Mouse (Mus musculus): ENCODE measurements around the gene Ankrd34a. TPM values are rescaled to one million over a fixed set of nuclear protein-coding genes. Genes with fewer than 3 reads are reported as not detected.

Ankrd34a gene
- polyA plus RNA-seq, 1 experiment from 2014 or later: 6.8 TPM

DNA sequence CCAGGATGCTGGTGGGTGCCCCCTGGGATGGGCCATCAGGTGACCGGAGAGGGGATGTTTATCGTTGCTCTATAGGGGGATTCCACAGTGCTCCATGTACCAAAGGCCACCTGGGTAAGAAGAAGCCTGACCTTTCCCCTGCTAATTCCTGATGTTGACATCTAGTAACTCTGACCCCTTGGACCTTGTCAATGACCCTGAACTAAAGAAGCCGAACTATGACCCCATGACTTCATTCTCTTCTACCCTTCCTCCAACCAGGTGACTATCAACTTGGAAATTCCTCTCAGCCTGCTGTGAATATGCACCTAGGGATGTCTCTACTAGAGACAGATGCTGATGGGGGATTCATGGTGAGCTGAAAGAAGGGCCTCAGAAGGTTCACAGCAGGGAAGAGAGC lies 50.9 kb downstream of the Ankrd34a start:
- H3K27ac ChIP-seq: no peak overlapping the region
- WGBS: 73% methylated on average over 3 of the region's 3 CpGs
- no peaks in the 10 kb centered on the region for H3K9me3 ChIP-seq
- no peak for DNase-seq (ENCODE audit: low spot score)
- peaks cover 23% of the 10 kb centered on the region for H3K4me1 ChIP-seq
- no peaks in the 10 kb centered on the region for H3K27me3 ChIP-seq (ENCODE audit: insufficient read depth, poor library complexity, severe bottlenecking)
- peaks cover 19% of the 10 kb centered on the region for H3K36me3 ChIP-seq
- H3K4me3 ChIP-seq: no peak overlapping the region

Other genes starting within 250 kb of the Ankrd34a start
- 0.49 TPM in 1 of 2 replicates, not detected in the other for gene BC107364, start 144.3 kb upstream of the Ankrd34a start, polyA plus RNA-seq (2016; fragmentation: Nextera tagmentation; extraction: Ambion mirVana)
- 5.5 and 8.9 TPM in 2 replicates for gene Hfe2, start 71.5 kb upstream of the Ankrd34a start, polyA plus RNA-seq (2016; fragmentation: Nextera tagmentation; extraction: Ambion mirVana)
- 59.9 and 75.5 TPM in 2 replicates for gene Txnip, start 38.7 kb upstream of the Ankrd34a start, polyA plus RNA-seq (2016; fragmentation: Nextera tagmentation; extraction: Ambion mirVana)
- 0.88 and 2.8 TPM in 2 replicates for gene Gm16253, start 19.7 kb upstream of the Ankrd34a start, polyA plus RNA-seq (2016; fragmentation: Nextera tagmentation; extraction: Ambion mirVana)
- 37.1 and 37.2 TPM in 2 replicates for gene Polr3gl, start 2.5 kb upstream of the Ankrd34a start, polyA plus RNA-seq (2016; fragmentation: Nextera tagmentation; extraction: Ambion mirVana)
- gene Lix1l, start 4.5 kb downstream of the Ankrd34a start, polyA plus RNA-seq (2016; fragmentation: Nextera tagmentation; extraction: Ambion mirVana): 4.7 and 4.8 TPM in 2 replicates
- 112 and 150 TPM in 2 replicates for gene Rbm8a, start 33.3 kb downstream of the Ankrd34a start, polyA plus RNA-seq (2016; fragmentation: Nextera tagmentation; extraction: Ambion mirVana)
- gene Pex11b, start 38.7 kb downstream of the Ankrd34a start, polyA plus RNA-seq (2016; fragmentation: Nextera tagmentation; extraction: Ambion mirVana): 37.1 and 39.0 TPM in 2 replicates
- 0.10 and 0.26 TPM in 2 replicates for gene Gm42957, start 38.8 kb downstream of the Ankrd34a start, polyA plus RNA-seq (2016; fragmentation: Nextera tagmentation; extraction: Ambion mirVana)
- gene Itga10, start 48.9 kb downstream of the Ankrd34a start, polyA plus RNA-seq (2016; fragmentation: Nextera tagmentation; extraction: Ambion mirVana): 0.74 and 0.84 TPM in 2 replicates
- gene Ankrd35, start 73.5 kb downstream of the Ankrd34a start, polyA plus RNA-seq (2016; fragmentation: Nextera tagmentation; extraction: Ambion mirVana): 0.14 TPM in 2 replicates
- gene Pias3, start 99.7 kb downstream of the Ankrd34a start, polyA plus RNA-seq (2016; fragmentation: Nextera tagmentation; extraction: Ambion mirVana): 41.8 and 43.4 TPM in 2 replicates
- gene Nudt17, start 111.9 kb downstream of the Ankrd34a start, polyA plus RNA-seq (2016; fragmentation: Nextera tagmentation; extraction: Ambion mirVana): 7.1 and 8.5 TPM in 2 replicates
- 37.7 and 41.0 TPM in 2 replicates for gene Polr3c, start 131.0 kb downstream of the Ankrd34a start, polyA plus RNA-seq (2016; fragmentation: Nextera tagmentation; extraction: Ambion mirVana)
- gene Rnf115, start 131.0 kb downstream of the Ankrd34a start, polyA plus RNA-seq (2016; fragmentation: Nextera tagmentation; extraction: Ambion mirVana): 47.9 and 59.6 TPM in 2 replicates
- 0.98 TPM in 1 of 2 replicates, not detected in the other for gene Pdzk1, start 232.6 kb downstream of the Ankrd34a start, polyA plus RNA-seq (2016; fragmentation: Nextera tagmentation; extraction: Ambion mirVana)
- 0.06 TPM in 1 of 2 replicates, not detected in the other for gene Cd160, start 232.7 kb downstream of the Ankrd34a start, polyA plus RNA-seq (2016; fragmentation: Nextera tagmentation; extraction: Ambion mirVana)